Mouse (Mus musculus) brain, embryonic 18.5 days (tissue): ENCODE results near the gene Sub1.

Experiments used
- DNase-seq: peaks from one replicate; pipeline ENCODE4 v3.0.0-alpha.2; 2012; ENCODE audit warnings: low read depth, low spot score

Gene Sub1

DNA sequence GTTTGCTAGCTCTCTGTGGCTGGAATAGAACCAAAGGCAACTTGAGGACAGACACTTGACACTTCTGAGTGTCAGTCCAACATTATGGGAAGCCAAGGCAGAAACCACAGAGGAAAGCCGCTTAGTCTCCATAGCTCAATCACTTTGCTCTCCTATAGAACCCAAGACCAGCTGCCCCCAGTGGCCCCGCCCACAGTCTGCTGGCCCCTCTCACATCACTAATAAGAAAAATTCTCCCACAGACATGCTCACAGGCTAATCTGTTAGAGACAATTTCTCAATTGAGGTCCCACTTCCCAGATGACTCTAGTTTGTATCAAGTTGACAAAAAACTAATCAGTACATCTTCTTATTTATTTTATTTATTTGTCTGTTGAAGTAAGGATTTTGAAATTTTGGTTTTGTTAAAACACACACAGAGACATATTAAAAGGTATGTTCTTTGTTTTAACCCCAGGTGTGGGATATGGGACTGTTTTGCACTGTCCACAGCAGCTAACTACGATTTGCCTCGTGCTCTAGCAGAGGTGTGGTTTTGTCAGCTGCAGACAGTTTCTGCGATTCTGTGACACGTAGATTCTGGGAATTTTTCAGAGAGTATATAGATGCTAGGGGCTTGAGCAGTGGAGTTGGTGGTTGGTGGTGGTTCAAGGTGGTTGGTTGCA, 16.9 kb upstream of the Sub1 start:
- no peak for DNase-seq

- no peak for DNase-seq
Measured at GRCm38 (mm10) chr15:12010602-12011044, 13.8 kb upstream of the Sub1 start.

GRCm38 (mm10) chr15:12009712-12010601, 13.2 kb upstream of the Sub1 start:
- no peak for DNase-seq

DNA sequence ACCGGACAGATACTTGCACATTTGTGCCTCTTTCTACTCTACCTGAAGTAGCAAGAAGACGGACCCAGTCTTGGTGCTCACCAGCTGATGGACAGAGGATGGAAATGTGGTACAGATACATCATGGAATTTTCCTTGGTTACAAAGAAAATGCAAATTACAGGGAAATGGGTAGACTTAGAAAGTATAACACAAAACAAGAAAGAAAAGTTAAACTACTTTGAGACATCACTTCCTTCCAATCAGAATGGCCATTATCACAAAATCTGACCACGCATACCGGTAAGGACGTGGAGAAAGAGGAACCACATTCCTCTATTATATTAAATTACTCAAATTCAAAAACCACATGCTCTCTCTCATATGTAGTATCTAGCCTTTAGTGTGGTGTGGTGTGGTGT, 12.1 kb upstream of the Sub1 start:
- no peak for DNase-seq

DNA sequence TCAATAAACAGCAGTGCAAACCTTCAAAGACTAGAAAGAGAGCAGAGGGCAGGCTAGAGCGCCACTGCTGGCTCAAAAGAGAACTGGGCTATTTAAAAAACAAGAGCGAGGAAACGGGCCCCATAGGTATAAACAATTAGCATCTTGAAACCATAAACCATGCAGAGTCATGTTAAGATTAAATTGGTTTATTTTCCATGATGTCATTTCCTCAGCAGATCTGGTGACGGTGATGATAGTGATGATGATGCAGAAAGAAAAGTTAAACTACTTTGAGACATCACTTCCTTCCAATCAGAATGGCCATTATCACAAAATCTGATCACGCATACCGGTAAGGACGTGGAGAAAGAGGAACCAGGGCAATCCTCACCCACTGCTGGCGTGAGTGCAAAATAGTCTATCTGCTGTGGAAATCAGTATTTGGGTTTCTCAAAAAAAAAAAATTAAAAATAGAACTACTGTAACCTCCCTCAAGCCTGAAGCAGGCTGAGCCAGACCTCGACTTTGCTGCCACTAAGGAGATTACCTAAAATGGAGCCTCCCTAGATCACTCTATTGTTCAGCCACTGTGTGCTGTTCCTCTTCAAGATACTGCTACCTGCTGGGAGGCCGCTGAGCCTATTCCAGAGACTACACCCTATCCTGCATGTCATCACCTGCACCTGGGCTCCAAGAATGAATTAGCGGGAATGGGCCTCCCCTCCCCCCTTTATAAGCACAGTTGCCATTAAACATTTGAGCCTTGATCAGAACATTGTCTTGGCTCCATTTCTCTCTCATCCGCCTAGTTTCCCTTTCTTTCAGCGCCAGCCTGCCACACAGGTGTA, 11.4 kb upstream of the Sub1 start:
- DNase-seq, result no peak

DNA sequence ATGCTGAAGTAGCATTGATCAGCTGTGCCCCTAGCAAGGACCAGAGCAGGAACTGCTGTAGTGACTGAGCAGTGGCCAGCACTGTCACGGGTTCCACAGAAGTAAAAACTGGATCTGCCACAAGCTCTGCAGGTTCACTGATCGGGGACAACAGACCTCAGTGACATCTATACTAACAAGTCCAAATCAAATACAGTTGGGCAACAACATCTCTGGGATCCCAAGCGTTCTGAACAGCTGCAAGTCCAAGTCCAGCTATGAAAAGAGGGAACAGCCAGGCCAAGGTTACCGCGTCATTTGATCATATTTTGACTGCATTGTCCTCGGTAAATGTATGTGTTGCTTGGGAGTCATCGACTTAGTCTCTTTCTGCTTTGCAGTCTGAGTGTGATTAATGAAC, 10.6 kb upstream of the Sub1 start:
- no peak for DNase-seq

DNA sequence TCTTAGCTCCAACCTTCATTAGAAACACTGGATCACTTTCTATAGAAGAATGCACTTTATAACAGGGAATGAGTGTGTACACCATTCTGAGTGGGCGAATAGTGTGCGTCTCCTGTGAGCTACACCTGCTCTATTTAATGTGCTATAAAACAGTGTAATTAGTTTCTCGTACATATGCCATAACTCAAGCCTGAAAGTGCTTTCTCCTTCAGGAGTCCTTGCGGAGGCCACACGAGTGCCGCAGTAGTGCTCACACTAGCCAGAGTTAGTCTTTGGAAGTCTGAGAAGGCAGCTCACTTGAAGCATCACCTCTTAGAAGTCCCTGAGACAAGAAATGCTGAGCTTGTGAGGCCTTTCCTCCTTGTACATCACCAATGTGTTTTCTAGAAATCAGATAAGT, 9.4 kb upstream of the Sub1 start:
- no peak for DNase-seq

DNA sequence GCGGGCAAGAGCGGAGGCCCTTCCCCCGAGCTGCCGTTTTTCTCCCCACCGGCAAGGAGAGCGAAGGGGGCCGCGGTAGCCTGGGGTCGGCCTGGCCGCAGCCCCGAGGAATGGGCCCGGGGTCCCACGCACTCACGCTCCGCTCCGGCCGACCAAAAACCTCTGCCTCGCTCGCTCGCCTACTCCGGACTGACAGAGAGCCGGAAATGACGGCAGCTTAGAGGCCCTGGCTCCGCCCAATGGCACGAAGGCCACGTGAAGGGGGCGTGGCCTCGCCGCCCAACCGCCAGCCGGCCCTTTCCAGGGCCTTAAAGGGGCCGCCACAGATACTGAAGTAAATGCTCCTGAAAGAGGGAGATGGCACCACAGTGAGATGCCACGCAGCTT, 975 bp downstream of the Sub1 start:
- DNase-seq, result peak; percentile 90

- no peak for DNase-seq
Measured at GRCm38 (mm10) chr15:11994921-11995814, 1.6 kb downstream of the Sub1 start.

DNA sequence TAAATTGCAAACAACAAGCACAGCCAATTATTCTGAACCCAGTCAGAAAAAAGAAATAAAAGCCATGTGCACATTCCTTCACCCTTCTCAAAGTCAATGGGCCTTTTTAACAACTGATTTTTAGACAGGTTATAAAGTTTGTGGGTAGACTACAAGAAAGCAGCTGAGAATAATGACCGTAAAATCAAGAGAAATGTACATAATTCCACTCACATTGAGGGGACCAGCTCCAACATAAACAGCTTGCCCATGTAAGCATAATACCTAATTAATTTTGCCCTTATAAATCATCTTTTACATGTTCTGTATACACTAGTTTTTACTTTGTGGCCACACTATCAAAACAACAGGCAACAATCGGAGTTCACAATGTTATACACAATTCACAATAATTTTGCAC, 2.8 kb downstream of the Sub1 start:
- DNase-seq, result no peak

DNA sequence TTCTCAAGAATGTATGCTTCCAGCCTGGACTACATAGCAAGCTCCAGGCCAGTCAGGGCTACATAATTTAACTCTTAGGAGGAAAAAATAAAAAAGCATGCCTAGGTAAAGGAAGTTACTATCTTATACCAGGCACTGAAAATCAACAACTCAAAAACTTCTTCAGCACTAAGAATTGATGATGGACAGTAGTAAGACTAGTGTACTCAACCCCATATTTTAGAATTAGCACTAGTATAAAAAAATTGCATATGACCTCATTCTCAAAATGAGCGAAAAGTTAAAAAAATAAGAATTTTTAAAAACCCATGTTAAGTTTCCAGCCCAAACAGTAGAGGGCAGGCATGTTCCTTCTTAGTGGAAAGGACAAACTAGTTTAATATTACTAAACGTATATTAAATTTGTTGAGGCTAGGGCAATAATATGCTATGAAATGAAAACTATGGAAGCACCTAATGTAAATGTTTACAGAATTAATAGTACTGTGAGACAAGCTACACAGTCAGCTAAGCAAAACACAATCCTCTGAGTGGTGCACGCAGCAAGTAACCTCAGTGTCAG, 5.2 kb downstream of the Sub1 start:
- DNase-seq, result no peak

DNA sequence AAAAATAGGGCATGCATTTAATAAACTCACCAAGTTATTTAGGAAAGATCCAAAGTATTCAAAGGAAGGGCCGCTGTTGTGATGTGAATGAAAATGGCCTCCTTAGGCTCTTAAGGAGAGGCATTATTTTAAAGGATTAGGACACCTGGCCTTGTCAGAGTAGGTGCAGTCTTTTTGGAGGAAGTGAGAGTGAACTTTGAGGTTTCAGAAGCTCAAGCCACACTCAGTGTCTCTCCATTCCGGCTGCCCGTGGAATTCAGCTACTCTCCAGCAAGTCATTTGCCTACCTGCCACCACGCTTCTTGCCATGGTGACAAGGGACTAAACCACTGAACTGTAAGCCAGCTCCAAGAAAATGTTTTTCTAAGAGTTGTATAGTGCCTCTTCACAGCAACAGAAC, 8.2 kb downstream of the Sub1 start:
- DNase-seq, result no peak

DNA sequence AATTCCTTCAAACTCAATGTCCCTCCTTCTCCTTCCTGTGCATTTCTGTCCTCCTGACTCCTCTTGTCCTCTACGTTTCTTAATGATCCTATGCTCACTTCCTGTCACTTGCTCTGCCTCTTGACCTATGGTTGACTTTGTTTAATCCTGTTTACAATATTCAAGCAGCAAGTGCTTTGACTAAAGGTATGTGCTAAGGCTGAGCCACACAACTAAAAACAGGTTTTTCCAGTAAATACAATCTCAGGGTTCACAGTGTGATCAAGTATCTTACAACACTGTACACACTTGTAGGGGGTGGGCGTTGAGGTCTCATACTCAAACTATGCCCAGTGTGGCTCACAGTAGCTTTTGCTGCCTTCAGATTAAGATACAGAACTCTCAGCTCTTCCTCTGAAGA, 8.9 kb downstream of the Sub1 start:
- no peak for DNase-seq

DNA sequence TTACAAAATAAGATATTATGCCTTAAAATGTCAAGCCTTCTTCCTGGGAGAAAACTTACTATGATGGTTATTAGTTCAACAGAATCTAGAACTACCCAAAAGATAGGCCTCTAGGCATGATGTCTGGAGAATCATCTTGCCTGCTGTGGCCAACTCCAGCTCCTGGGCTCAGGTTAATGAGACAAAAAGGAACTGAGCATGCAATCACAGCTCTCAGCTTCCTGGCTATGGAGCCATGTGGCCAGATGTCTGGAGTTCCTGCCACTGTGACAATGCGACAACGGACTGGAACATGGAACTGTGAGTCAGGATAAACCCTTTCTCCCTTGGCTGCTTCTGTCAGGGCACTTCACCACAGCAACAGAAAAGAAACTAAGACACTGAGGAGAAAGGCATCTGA, 14.8 kb downstream of the Sub1 start:
- no peak for DNase-seq

GRCm38 (mm10) chr15:11981501-11981900, 15.3 kb downstream of the Sub1 start:
- DNase-seq, result no peak

- DNase-seq, result no peak
Measured at GRCm38 (mm10) chr15:11978175-11978574, 18.6 kb downstream of the Sub1 start.

DNA sequence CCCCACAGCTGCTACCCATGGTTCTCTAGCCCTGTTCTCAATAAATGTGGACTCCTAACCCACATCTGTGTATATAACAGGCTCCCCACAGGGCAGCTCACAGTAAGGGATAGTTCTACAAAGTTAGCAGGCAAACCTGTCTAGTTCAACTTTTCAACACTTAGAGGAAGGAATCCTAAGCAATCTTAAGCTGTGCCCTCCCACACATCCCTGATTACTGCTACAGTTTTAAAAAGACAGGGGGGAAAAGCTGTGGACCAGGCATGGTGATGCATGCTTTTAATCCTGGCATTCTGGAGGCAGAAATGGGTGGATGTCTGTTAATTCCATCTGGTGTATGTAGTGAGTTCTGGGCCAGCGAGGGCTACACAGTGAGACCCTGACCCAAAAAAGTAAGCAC, 19.7 kb downstream of the Sub1 start:
- DNase-seq, result no peak

DNA sequence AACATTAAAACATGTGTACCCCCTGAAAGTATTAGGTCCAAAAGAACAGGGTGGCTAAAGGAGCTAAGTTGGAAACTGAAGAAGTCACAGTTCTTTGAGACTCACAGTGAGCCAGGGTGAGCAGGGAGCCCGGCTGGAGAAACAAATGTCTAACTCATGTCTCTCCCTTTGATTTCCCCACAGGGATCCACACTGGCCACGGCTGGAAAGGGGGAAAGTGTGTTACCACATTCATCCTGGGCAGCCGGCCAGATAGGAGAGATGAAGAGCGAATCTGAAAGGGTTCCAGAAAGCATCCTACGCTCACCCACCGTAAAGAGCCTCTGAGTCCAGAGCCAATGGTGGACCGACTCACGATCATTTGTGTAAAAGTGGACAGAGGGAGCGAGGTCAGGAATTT, 20.9 kb downstream of the Sub1 start:
- DNase-seq, result no peak

DNA sequence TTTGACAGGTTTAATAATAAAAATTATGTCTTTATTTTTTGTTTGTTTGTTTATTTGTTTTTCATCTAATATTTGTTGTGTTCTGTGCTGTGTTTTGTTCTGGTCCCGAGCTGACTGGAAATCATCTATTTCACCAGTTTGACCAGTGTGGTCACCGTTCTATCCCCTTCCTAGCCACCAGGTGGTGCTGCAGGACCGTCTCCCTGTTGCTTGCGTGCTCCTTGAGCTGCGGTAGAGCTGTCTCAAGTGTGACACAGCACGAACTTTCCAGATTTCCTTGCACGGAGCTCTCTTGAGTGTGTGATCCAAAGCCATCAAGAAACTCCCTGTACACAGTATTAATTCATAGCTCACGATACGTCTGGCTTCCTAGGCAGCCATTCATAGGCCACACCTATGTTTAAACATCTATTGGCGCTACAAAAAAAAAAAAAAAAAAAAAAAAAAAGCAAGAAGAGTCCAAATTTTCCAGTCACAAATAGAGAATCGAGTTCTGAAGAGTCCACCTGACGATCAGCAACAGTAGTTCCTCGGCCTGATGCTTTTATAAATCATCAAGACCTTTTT, 24.8 kb downstream of the Sub1 start:
- DNase-seq, result no peak

DNA sequence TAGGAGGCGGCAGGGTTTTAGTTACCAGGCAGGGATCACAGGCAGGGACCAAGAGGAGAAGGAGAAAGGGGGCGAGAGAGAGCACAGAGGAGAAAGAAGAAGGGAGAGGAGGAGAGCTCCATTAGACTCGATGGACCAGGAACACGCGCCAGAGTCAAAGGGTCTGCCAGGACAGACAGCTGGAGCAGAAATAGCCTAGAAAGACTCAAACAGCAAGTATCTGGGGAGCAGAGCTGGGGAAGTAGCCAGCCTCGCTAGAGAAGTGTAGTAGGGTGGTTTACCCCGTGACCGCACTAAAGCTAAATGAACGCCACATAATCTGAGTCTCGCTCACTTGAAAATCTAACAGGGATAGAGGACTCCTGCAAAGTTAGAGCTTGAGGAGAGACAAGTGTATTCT, 26.2 kb downstream of the Sub1 start:
- DNase-seq, result no peak

DNA sequence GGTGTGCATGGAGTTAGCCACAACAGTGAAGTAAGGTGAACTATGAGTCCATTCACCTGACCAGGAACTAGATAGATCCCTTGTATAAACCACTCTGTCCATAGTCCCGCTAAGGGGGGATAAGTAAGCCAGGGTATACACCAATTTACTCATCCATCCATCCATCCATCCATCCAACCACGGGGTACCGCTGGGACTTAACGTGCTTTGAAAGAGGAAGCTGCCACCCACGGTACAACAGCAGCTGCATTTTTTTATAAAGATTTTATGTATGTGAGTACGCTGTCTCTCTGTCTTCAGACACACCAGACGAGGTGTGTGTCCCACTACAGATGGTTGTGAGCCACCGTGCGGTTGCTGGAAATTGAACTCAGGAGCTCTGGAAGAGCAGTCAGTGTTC, 27.9 kb downstream of the Sub1 start:
- DNase-seq, result no peak
